Mouse (Mus musculus) megakaryocyte, embryonic 14.5 days (primary cell): ENCODE measurements around the gene Aym1.

ENCODE experiments used
- FLI1 ChIP-seq: IDR thresholded peaks from 2 replicates; pipeline ENCODE4 v1.6.1; 2012; ENCODE audit warnings: low read length, inconsistent platforms, mixed read lengths
- GATA1 ChIP-seq: IDR thresholded peaks from 3 replicates; pipeline ENCODE4 v1.6.1; 2012; ENCODE audit warnings: mixed read lengths, low read length, inconsistent platforms, borderline replicate concordance

DNA sequence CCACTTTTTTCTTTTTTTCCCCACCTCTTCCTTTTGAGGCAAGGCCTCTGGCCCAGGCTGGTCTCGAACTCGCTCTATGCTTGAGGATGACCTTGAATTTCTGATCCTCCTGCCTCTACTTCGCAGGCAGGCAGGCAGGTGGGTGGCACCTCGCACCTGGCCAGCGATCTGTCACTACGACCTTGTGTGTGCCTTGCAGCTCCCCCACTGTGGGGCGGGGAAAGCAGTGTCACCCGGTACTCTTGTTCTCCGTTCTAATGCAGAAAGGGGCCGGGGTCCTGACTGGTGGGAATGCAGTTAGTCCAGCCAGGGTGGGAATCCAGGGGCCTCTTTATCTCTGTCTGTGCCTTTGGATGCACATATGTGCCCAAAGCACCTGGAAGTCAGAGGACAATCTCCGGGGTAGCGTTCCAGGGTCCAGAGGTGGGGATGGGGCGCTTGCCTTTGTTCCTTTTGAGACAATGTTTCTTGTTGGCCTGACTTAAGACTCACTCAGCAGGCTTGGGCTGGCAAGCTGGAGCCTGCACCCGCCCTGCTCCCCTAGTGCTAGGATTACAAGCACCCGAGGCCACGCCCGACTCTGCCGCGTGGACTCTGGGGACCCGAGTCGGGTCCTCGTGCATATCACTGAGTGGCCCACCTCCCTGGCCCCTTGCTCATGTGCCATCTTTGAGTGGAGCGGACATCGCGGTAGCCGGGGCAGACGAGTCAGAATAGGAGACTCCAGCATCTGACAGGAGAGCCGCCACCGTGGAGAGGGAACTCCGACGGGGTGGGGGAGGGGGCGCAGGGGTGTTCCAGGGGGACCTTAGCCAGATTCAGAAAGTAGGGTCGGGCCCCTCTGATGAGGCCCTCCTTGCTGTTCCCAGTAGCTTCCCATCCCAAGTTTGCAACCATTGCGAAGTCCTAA, 22.2 kb upstream of the Aym1 start:
- TF ChIP-seq GATA1 (no peak), FLI1 (no peak)
